Mouse (Mus musculus) thymus, adult 2 months (tissue): Measurements from ENCODE around the gene Tomm40l.

ENCODE experiments used
- CTCF ChIP-seq: fragments of 200-500 bp; IDR thresholded peaks from 2 replicates; pipeline ENCODE4 v1.5.1; 2012; ENCODE audit warnings: mild to moderate bottlenecking, control low read depth, low read length, moderate library complexity, borderline replicate concordance; ENCODE audit not compliant: control insufficient read depth, poor library complexity, insufficient read depth; ENCODE audit errors: extremely low read depth
- POLR2A ChIP-seq: fragments of 200-500 bp; IDR thresholded peaks from 2 replicates; pipeline ENCODE4 v1.6.1; 2012; ENCODE audit warnings: mild to moderate bottlenecking, low read length, control low read depth, moderate library complexity; ENCODE audit not compliant: control insufficient read depth, poor library complexity, insufficient read depth; ENCODE audit errors: extremely low read depth

GRCm38 (mm10) chr1:171200769-171201168 lies 21.5 kb downstream of the Tomm40l start:
- TF ChIP-seq CTCF = no peak
- TF ChIP-seq POLR2A = no peak
